Mouse (Mus musculus) ZHBTc4 (cell line): ENCODE data around the gene Atp8b4.

ENCODE experiments used
- DNase-seq: peaks from one replicate; pipeline ENCODE4 v3.0.0-alpha.2; 2011; ENCODE audit warnings: low read depth, low spot score

The Atp8b4 gene

GRCm38 (mm10) chr2:126290702-126291101 lies 209.8 kb downstream of the Atp8b4 start:
- no peak for DNase-seq

- DNase-seq = no peak
These were observed 212.5 kb downstream of the Atp8b4 start for GRCm38 (mm10) chr2:126287942-126288341.

- DNase-seq = no peak
These were observed 214.1 kb downstream of the Atp8b4 start for GRCm38 (mm10) chr2:126286420-126286819.

GRCm38 (mm10) chr2:126284071-126284470 lies 216.4 kb downstream of the Atp8b4 start:
- DNase-seq = no peak

GRCm38 (mm10) chr2:126283086-126283485 lies 217.4 kb downstream of the Atp8b4 start:
- no peak for DNase-seq

- DNase-seq = no peak
These were observed 225.0 kb downstream of the Atp8b4 start for GRCm38 (mm10) chr2:126275511-126275910.

GRCm38 (mm10) chr2:126274826-126275405 lies 225.6 kb downstream of the Atp8b4 start:
- no peak for DNase-seq

- DNase-seq = no peak
These were observed 226.2 kb downstream of the Atp8b4 start for GRCm38 (mm10) chr2:126274311-126274710.
